Mouse (Mus musculus): ENCODE measurements around the gene Ylpm1.

- TF ChIP-seq EP300 (IDR thresholded peaks at IDR 0.05): no peak
- TF ChIP-seq CTCF (IDR thresholded peaks at IDR 0.05): no peak
These were observed 47.4 kb upstream of the Ylpm1 start for GRCm38 (mm10) chr12:84948584-84949285.
